Mouse (Mus musculus) MEL (cell line): ENCODE measurements at regions not wholly inside any gene's neighbourhood (a gene's known extent, or its start where the extent isn't known, plus 50 kb on each side); places are given as distances from the start of the nearest gene placed in this dataset.

Experiments
- KAT2A ChIP-seq: conservative IDR thresholded peaks from 2 replicates; pipeline ENCODE4 v1.6.1; 2012; ENCODE audit warnings: low read depth, low read length, improper control_type of control experiment, inconsistent platforms
- POLR2A ChIP-seq, 2 experiments: IDR thresholded peaks; 2 replicates each; pipeline ENCODE4 v1.6.1; 2011 to 2012; ENCODE audit warnings: low read length in 2 of 2, mild to moderate bottlenecking in 2 of 2, control low read depth in 1 of 2, improper control_type of control experiment in 1 of 2, low read depth in 1 of 2, moderate library complexity in 1 of 2; ENCODE audit not compliant: control insufficient read depth in 1 of 2, insufficient read depth in 1 of 2, poor library complexity in 1 of 2

- no peak for TF ChIP-seq POLR2A (IDR thresholded peaks at IDR 0.05; ENCODE audit: control insufficient read depth in 1 of 2, insufficient read depth in 1 of 2, low read depth in 1 of 2, low read length in 2 of 2, poor library complexity in 1 of 2)
- no peak for TF ChIP-seq KAT2A
Measured at GRCm38 (mm10) chr10:84199035-84199434, 241.4 kb downstream of the Nuak1 start.
